Mouse (Mus musculus): Measurements from ENCODE around the gene Chn2. TPM values are rescaled to one million over a fixed set of nuclear protein-coding genes. Genes with fewer than 3 reads are reported as not detected.

The Chn2 gene
- polyA plus RNA-seq, 1 experiment from 2014 or later: 16.8 TPM

DNA sequence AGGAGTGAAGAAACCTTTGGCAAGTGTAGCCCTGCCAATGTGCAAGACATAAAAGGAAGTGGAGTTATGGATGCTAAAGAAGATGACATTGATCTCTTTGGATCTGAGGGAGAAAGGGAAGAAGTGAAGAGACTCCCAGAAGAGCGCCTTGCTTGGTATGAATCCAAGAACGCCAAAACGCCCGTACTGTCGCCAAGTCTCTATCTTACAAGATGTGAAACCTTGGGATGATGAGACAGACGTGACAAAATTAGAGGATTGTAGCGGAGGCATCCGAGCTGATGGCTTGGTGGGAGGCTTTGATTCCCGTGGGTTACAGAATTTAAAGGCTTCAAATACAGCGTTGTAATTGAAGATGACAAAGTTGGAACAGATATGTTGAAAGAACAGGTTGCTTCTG, 302.9 kb downstream of the Chn2 start:
- Histone ChIP-seq H3K4me2 (ENCODE audit: low read length) (no peak overlapping the region), H3K9me3 (replicated peaks; ENCODE audit: low read length) (no peaks in the 10 kb centered on the region), H3K9ac (ENCODE audit: low read depth, low read length) (no peak overlapping the region), H3K4me3 (replicated peaks; ENCODE audit: low read depth, low read length) (no peak overlapping the region), H3K27ac (no peak overlapping the region), H3K4me1 (replicated peaks; ENCODE audit: insufficient read depth, low read length) (no peaks in the 10 kb centered on the region), H3K36me3 (ENCODE audit: insufficient read depth, low read length) (no peaks in the 10 kb centered on the region), H3K27me3 (ENCODE audit: insufficient read depth, low read length) (no peaks in the 10 kb centered on the region)
- 87% methylated on average over 10 of the region's 10 CpGs for WGBS
- TF ChIP-seq CTCF (IDR thresholded peaks at IDR 0.05; ENCODE audit: low read depth): no peak
- ATAC-seq (replicated peaks; ENCODE audit: low FRiP score, low read depth): no peak
- no peak for DNase-seq (ENCODE audit: low spot score)

Other genes with a start within 250 kb of the Chn2 start
- gene Tril, start 218.7 kb upstream of the Chn2 start, polyA plus RNA-seq (2015; fragmentation: Nextera tagmentation; extraction: Ambion mirVana): 76.7 and 77.7 TPM in 2 replicates
- 0.50 and 0.59 TPM in 2 replicates for gene Cpvl, start 60.9 kb upstream of the Chn2 start, polyA plus RNA-seq (2015; fragmentation: Nextera tagmentation; extraction: Ambion mirVana)

Data from kidney, postnatal 0 days (tissue).